Mouse (Mus musculus): ENCODE measurements around the gene Armc5. TPM values are rescaled to one million over a fixed set of nuclear protein-coding genes. Genes with fewer than 3 reads are reported as not detected.
A peak's percentile ranks its signal among the peaks of the same experiment; 100 is the strongest.

Gene Armc5
- total RNA-seq, 2 experiments from 2014 or later: 6.0 to 9.3 TPM

- ATAC-seq (replicated peaks; ENCODE audit: poor library complexity, severe bottlenecking): no peak
Observed at GRCm38 (mm10) chr7:128284047-128284446, 46.9 kb downstream of the Armc5 start.

GRCm38 (mm10) chr7:128285060-128285459, 47.9 kb downstream of the Armc5 start:
- no peak for ATAC-seq (replicated peaks; ENCODE audit: poor library complexity, severe bottlenecking)

GRCm38 (mm10) chr7:128288923-128289544, 51.9 kb downstream of the Armc5 start:
- ATAC-seq (replicated peaks; ENCODE audit: poor library complexity, severe bottlenecking): peak; percentile 69

Other genes starting within 250 kb of the Armc5 start
- 115 and 175 TPM in 2 replicates for gene Pycard, start 243.5 kb upstream of the Armc5 start, total RNA-seq (2014; fragmentation: Nextera tagmentation)
- 62.6 and 101 TPM in 2 replicates for gene Pycard, start 243.5 kb upstream of the Armc5 start, total RNA-seq (2017)
- gene Trim72, start 233.4 kb upstream of the Armc5 start, total RNA-seq (2014; fragmentation: Nextera tagmentation): not detected in 2 replicates
- not detected in 2 replicates for gene Trim72, start 233.4 kb upstream of the Armc5 start, total RNA-seq (2017)
- 12.5 and 17.5 TPM in 2 replicates for gene Itgam, start 174.7 kb upstream of the Armc5 start, total RNA-seq (2014; fragmentation: Nextera tagmentation)
- 21.6 and 23.7 TPM in 2 replicates for gene Itgam, start 174.7 kb upstream of the Armc5 start, total RNA-seq (2017)
- not detected in 2 replicates for gene Gm49368, start 174.7 kb upstream of the Armc5 start, total RNA-seq (2014; fragmentation: Nextera tagmentation)
- gene Gm49368, start 174.7 kb upstream of the Armc5 start, total RNA-seq (2017): 0.09 TPM in 1 of 2 replicates, not detected in the other
- gene Itgax, start 107.8 kb upstream of the Armc5 start, total RNA-seq (2014; fragmentation: Nextera tagmentation): 0.54 and 2.4 TPM in 2 replicates
- gene Itgax, start 107.8 kb upstream of the Armc5 start, total RNA-seq (2017): 1.9 and 2.4 TPM in 2 replicates
- 0.47 TPM in 1 of 2 replicates, not detected in the other for gene Itgad, start 83.0 kb upstream of the Armc5 start, total RNA-seq (2014; fragmentation: Nextera tagmentation)
- 0.21 TPM in 1 of 2 replicates, not detected in the other for gene Itgad, start 83.0 kb upstream of the Armc5 start, total RNA-seq (2017)
- gene Cox6a2, start 31.0 kb upstream of the Armc5 start, total RNA-seq (2014; fragmentation: Nextera tagmentation): 7.4 TPM in 1 of 2 replicates, not detected in the other
- 0.34 and 1.1 TPM in 2 replicates for gene Cox6a2, start 31.0 kb upstream of the Armc5 start, total RNA-seq (2017)
- gene 9130023H24Rik, start 689 bp downstream of the Armc5 start, total RNA-seq (2014; fragmentation: Nextera tagmentation): 1.8 and 2.3 TPM in 2 replicates
- 5.2 and 6.6 TPM in 2 replicates for gene 9130023H24Rik, start 689 bp downstream of the Armc5 start, total RNA-seq (2017)
- gene Tgfb1i1, start 9.5 kb downstream of the Armc5 start, total RNA-seq (2014; fragmentation: Nextera tagmentation): 0.06 and 1.2 TPM in 2 replicates
- gene Tgfb1i1, start 9.5 kb downstream of the Armc5 start, total RNA-seq (2017): not detected in 2 replicates
- not detected in 2 replicates for gene Slc5a2, start 28.3 kb downstream of the Armc5 start, total RNA-seq (2014; fragmentation: Nextera tagmentation)
- not detected in 2 replicates for gene Slc5a2, start 28.3 kb downstream of the Armc5 start, total RNA-seq (2017)
- 37.7 and 45.6 TPM in 2 replicates for gene BC017158, start 60.8 kb downstream of the Armc5 start, total RNA-seq (2014; fragmentation: Nextera tagmentation)
- gene BC017158, start 60.8 kb downstream of the Armc5 start, total RNA-seq (2017): 18.4 and 24.8 TPM in 2 replicates
- gene Rgs10, start 181.4 kb downstream of the Armc5 start, total RNA-seq (2014; fragmentation: Nextera tagmentation): 89.9 and 96.4 TPM in 2 replicates
- gene Rgs10, start 181.4 kb downstream of the Armc5 start, total RNA-seq (2017): 36.1 and 66.2 TPM in 2 replicates
- gene Tial1, start 224.4 kb downstream of the Armc5 start, total RNA-seq (2014; fragmentation: Nextera tagmentation): 157 TPM in 2 replicates
- gene Tial1, start 224.4 kb downstream of the Armc5 start, total RNA-seq (2017): 66.7 and 68.0 TPM in 2 replicates

Data from granulocyte monocyte progenitor cell, adult 5-6 weeks (primary cell).